Mouse (Mus musculus) heart, embryonic 16.5 days (tissue): ENCODE data around the gene Ccn1. TPM values are rescaled to one million over a fixed set of nuclear protein-coding genes. Genes with fewer than 3 reads are reported as not detected.

Experiments used
- ATAC-seq: fragments of 200-750 bp; cut with Nextera tagmentation; replicated peaks from 2 replicates; pipeline ENCODE4 v1.8.0; 2017; ENCODE audit warnings: moderate number of reproducible peaks; ENCODE audit not compliant: insufficient read depth, low FRiP score; ENCODE audit errors: extremely low read depth
- H3K27ac ChIP-seq: fragments of 300-500 bp; sonication (generic); 2 replicates; pipeline ENCODE4 v1.5.1; 2014; ENCODE audit warnings: mild to moderate bottlenecking, low read length, control low read depth, moderate library complexity
- H3K27me3 ChIP-seq: fragments of 300-500 bp; sonication (generic); 2 replicates; pipeline ENCODE4 v1.6.1; 2014; ENCODE audit warnings: low read length, mixed read lengths; ENCODE audit not compliant: control insufficient read depth, insufficient read depth
- H3K36me3 ChIP-seq: fragments of 300-500 bp; sonication (generic); 2 replicates; pipeline ENCODE4 v1.6.1; 2014; ENCODE audit not compliant: control insufficient read depth, insufficient read depth
- H3K4me1 ChIP-seq: fragments of 300-500 bp; sonication (generic); 2 replicates; pipeline ENCODE4 v1.6.1; 2014; ENCODE audit warnings: low read length, mixed read lengths; ENCODE audit not compliant: control insufficient read depth, insufficient read depth
- H3K4me2 ChIP-seq: fragments of 300-500 bp; sonication (generic); 2 replicates; pipeline ENCODE4 v1.6.1; 2014; ENCODE audit warnings: low read depth, mild to moderate bottlenecking, control low read depth, low read length
- H3K4me3 ChIP-seq: fragments of 300-500 bp; sonication (generic); 2 replicates; pipeline ENCODE4 v1.5.1; 2014; ENCODE audit warnings: mild to moderate bottlenecking, control low read depth, low read length
- H3K9ac ChIP-seq: fragments of 300-500 bp; sonication (generic); 2 replicates; pipeline ENCODE4 v1.6.1; 2014; ENCODE audit warnings: low read length, control low read depth
- H3K9me3 ChIP-seq: fragments of 300-500 bp; sonication (generic); replicated peaks from 2 replicates; pipeline ENCODE4 v1.6.1; 2016; ENCODE audit warnings: low read length; ENCODE audit not compliant: control insufficient read depth
- WGBS: fragments of 180-500 bp; shearing (Covaris S2); extraction: QIAGEN DNeasy Blood & Tissue Kit; methylation state at CpG from one replicate; pipeline ENCODE4 v1.1.7; 2014; 5-methylcytosine and 5-hydroxymethylcytosine counted together
- polyA plus RNA-seq: library from polyadenylated mRNA; unstranded; fragments of >200 nt; fragmentation: Nextera tagmentation; extraction: Ambion mirVana; gene quantifications from 2 replicates; pipeline ENCODE4 v1.2.1, GENCODE M21; 2015

Ccn1 gene
- polyA plus RNA-seq, 1 experiment from 2014 or later: 55.4 TPM

GRCm38 (mm10) chr3:145646666-145647065 is 3.1 kb downstream of the Ccn1 start:
- Histone ChIP-seq H3K9me3 (no peaks in the 10 kb centered on the region), H3K36me3 (peaks cover 14% of the 10 kb centered on the region; the same call in 1 of the 2 replicates), H3K4me1 (peaks cover 35% of the 10 kb centered on the region), H3K27me3 (no peaks in the 10 kb centered on the region), H3K4me2 (no peak overlapping the region), H3K27ac (no peak overlapping the region), H3K9ac (no peak overlapping the region), H3K4me3 (no peak overlapping the region)
- no peak for ATAC-seq
- WGBS: 88% methylated on average over 2 of the region's 2 CpGs

DNA sequence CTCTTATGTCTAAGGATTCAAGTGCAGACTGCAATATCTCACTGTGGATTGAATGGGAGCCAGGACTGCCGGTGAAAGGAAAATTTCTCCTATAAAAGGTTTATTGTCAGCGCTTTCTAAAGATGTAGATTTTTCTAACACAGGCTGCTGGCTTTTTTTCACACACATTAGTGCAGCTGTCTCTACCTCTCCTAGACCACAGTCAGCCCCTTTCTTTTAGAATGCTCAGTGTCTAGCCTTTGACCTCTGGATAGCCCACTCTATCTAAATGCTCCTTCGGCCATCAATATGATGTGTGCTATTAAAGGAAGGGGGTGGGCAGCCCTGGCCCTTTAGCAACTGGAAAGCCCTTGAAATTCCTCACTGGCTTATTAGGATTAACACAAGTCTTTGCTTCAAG is 3.8 kb downstream of the Ccn1 start:
- no peak for ATAC-seq
- H3K36me3 ChIP-seq: peaks cover 14% of the 10 kb centered on the region; the same call in 1 of the 2 replicates
- peaks cover 28% of the 10 kb centered on the region for H3K4me1 ChIP-seq
- 37% methylated on average over 3 of the region's 3 CpGs for WGBS
- H3K9ac ChIP-seq: no peak overlapping the region
- no peaks in the 10 kb centered on the region for H3K9me3 ChIP-seq
- H3K27me3 ChIP-seq: no peaks in the 10 kb centered on the region
- H3K4me3 ChIP-seq: no peak overlapping the region
- no peak overlapping the region for H3K27ac ChIP-seq
- no peak overlapping the region for H3K4me2 ChIP-seq

DNA sequence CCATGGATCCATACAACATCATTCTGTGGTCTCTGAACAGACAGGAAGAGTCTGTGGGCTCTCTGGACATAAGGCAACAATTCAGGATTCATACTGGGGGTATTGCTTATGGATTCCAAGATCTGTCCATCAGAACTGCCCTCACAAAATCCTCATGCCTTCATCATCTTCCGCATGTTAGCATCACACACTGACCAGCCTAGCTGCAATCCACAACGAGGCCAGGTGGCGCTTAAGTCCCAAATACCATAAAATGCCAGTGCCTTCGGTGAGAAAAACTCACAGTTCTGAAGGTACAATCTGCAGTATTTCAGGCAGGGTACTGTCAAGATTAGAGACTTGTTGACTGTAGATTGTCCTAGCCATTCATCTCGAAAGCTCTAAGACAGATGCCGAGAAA is 4.3 kb downstream of the Ccn1 start:
- H3K9ac ChIP-seq: no peak overlapping the region
- H3K4me1 ChIP-seq: peaks cover 23% of the 10 kb centered on the region
- H3K4me2 ChIP-seq: no peak overlapping the region
- WGBS: 67% methylated on average over 6 of the region's 6 CpGs
- no peak overlapping the region for H3K27ac ChIP-seq
- H3K4me3 ChIP-seq: no peak overlapping the region
- peaks cover 14% of the 10 kb centered on the region; the same call in 1 of the 2 replicates for H3K36me3 ChIP-seq
- no peaks in the 10 kb centered on the region for H3K27me3 ChIP-seq
- H3K9me3 ChIP-seq: no peaks in the 10 kb centered on the region
- ATAC-seq: no peak

DNA sequence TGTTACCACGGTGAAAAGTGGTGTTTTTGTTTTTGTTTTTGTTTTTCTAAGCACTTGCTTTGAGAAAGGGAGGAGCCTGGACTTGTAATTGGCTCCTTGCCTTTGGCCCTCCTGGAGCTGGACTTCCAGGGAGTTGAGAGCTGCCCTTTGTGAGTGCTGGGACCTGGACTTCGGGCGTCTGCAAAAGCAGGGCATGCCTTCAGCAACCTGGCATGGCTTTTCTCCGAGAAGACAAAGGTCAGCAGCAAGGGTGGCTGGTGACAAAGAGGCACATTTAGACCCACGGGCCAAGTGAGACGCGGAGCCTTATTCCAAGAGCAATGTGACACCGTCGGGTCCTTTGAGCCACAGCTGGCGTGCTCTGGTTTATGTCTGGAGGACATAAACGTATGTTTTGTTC is 6.9 kb downstream of the Ccn1 start:
- Histone ChIP-seq H3K27ac (no peak overlapping the region), H3K4me1 (peaks cover 12% of the 10 kb centered on the region), H3K4me2 (no peak overlapping the region), H3K9me3 (no peaks in the 10 kb centered on the region), H3K27me3 (no peaks in the 10 kb centered on the region), H3K36me3 (peaks cover 12% of the 10 kb centered on the region; the same call in 1 of the 2 replicates), H3K9ac (no peak overlapping the region), H3K4me3 (no peak overlapping the region)
- 58% methylated on average over 11 of the region's 11 CpGs for WGBS
- no peak for ATAC-seq

DNA sequence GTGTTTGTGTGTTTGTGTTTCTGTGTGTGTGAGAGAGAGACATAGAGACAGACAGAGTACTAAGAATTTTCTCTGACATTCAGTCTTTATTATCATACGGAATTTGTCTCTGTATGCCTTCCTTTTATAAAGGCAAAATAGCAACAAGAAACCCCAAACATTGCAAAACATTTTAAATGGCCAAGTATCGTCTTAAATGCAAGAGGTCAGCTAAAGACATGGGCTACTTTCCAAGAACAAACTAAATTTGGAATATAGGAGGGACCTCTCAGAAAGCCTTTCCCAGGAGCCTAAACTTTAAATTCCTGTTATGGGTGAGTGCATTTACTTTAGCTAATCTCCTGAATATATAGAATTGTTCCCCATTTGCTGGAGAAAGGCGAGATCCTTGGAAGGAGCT is 7.9 kb downstream of the Ccn1 start:
- Histone ChIP-seq H3K27ac (no peak overlapping the region), H3K4me3 (no peak overlapping the region), H3K4me1 (peaks cover 5% of the 10 kb centered on the region; the same call in 1 of the 2 replicates), H3K9me3 (no peaks in the 10 kb centered on the region), H3K27me3 (no peaks in the 10 kb centered on the region), H3K4me2 (no peak overlapping the region), H3K9ac (no peak overlapping the region), H3K36me3 (peaks cover 3% of the 10 kb centered on the region; the same call in 1 of the 2 replicates)
- ATAC-seq: no peak
- WGBS: 57% methylated on average over 3 of the region's 3 CpGs

GRCm38 (mm10) chr3:145641036-145641685 is 8.6 kb downstream of the Ccn1 start:
- H3K27ac ChIP-seq: no peak overlapping the region
- H3K9ac ChIP-seq: no peak overlapping the region
- H3K36me3 ChIP-seq: no peaks in the 10 kb centered on the region
- H3K4me2 ChIP-seq: no peak overlapping the region
- no peak overlapping the region for H3K4me3 ChIP-seq
- WGBS: 75% methylated on average over 5 of the region's 5 CpGs
- peaks cover 4% of the 10 kb centered on the region; the same call in 1 of the 2 replicates for H3K4me1 ChIP-seq
- H3K9me3 ChIP-seq: no peaks in the 10 kb centered on the region
- no peak for ATAC-seq
- no peaks in the 10 kb centered on the region for H3K27me3 ChIP-seq

- Histone ChIP-seq H3K4me3 (no peak overlapping the region), H3K9me3 (no peaks in the 10 kb centered on the region), H3K27me3 (no peaks in the 10 kb centered on the region), H3K36me3 (no peaks in the 10 kb centered on the region), H3K4me1 (0 out of 2 replicates have a peak, but pooled peaks cover 4% of the 10 kb centered on the region), H3K4me2 (no peak overlapping the region), H3K9ac (no peak overlapping the region), H3K27ac (no peak overlapping the region)
- no peak for ATAC-seq
- WGBS: 66% methylated on average over 4 of the region's 4 CpGs
Observed at GRCm38 (mm10) chr3:145640583-145640982, 9.2 kb downstream of the Ccn1 start.

GRCm38 (mm10) chr3:145640170-145640569 is 9.6 kb downstream of the Ccn1 start:
- Histone ChIP-seq H3K36me3 (no peaks in the 10 kb centered on the region), H3K9ac (no peak overlapping the region), H3K4me1 (0 out of 2 replicates have a peak, but pooled peaks cover 4% of the 10 kb centered on the region), H3K9me3 (no peaks in the 10 kb centered on the region), H3K4me2 (no peak overlapping the region), H3K4me3 (no peak overlapping the region), H3K27ac (no peak overlapping the region), H3K27me3 (no peaks in the 10 kb centered on the region)
- ATAC-seq: no peak
- WGBS: 76% methylated on average over 4 of the region's 4 CpGs

GRCm38 (mm10) chr3:145634002-145634710 is 15.6 kb downstream of the Ccn1 start:
- H3K4me2 ChIP-seq: no peak overlapping the region
- no peak overlapping the region for H3K4me3 ChIP-seq
- H3K4me1 ChIP-seq: 0 out of 2 replicates have a peak, but pooled peaks cover 3% of the 10 kb centered on the region
- ATAC-seq: no peak
- H3K27ac ChIP-seq: no peak overlapping the region
- no peak overlapping the region for H3K9ac ChIP-seq
- 85% methylated on average over 14 of the region's 14 CpGs for WGBS
- H3K36me3 ChIP-seq: no peaks in the 10 kb centered on the region
- no peaks in the 10 kb centered on the region for H3K9me3 ChIP-seq
- H3K27me3 ChIP-seq: no peaks in the 10 kb centered on the region
